Mouse (Mus musculus): ENCODE data around the gene Gm45753.
"Not testable (repeated sequence)": the region's sequence is repeated elsewhere in the genome, so short reads cannot be mapped to it uniquely, and the experiment has no call there.

Gm45753 gene

GRCm38 (mm10) chr8:45308366-45308765 is at the start of gene Gm45753:
TSS of gene Gm45753 (minus strand) at chr8:45308466.
- POLR2A ChIA-PET, result interaction anchor here in 1 of 4 experiments (0.6 kb wide), 1 partner anchor 645 kb away, joined by 3 read pairs; no protein-coding TSS in a partner anchor
- CTCF ChIA-PET, result interaction anchor here in 1 of 4 experiments (0.5 kb wide), 1 partner anchor 150 kb away, joined by 3 read pairs; no protein-coding TSS in a partner anchor

GRCm38 (mm10) chr8:45355809-45356208 is 47.5 kb upstream of the Gm45753 start:
- POLR2A ChIA-PET, result interaction anchor here in 1 of 4 experiments (0.5 kb wide), 1 partner anchor 52 kb away, joined by 3 read pairs; no protein-coding TSS in a partner anchor
- CTCF ChIA-PET, result interaction anchor here in 1 of 4 experiments (1.0 kb wide), 1 partner anchor 11 kb away, joined by 3 read pairs; no protein-coding TSS in a partner anchor

- ChIA-PET CTCF (interaction anchor here (0.5 to 2.0 kb wide), 42 partner anchors 9 to 787 kb away, joined by 3 to 15 read pairs (median 4); partner anchors contain the start of genes Cyp4v3 (in 4 of the 4), Ccdc110 (in 2 of the 4) and Fam149a (in 1 of the 4)), POLR2A (interaction anchor here in 1 of 4 experiments (0.7 kb wide), 1 partner anchor 22 kb away, joined by 3 read pairs; no protein-coding TSS in a partner anchor)
Measured at GRCm38 (mm10) chr8:45345031-45345430, 36.8 kb upstream of the Gm45753 start.

- CTCF ChIA-PET, result interaction anchor here (0.6 to 2.0 kb wide), 33 partner anchors 8 to 665 kb away, joined by 3 to 15 read pairs (median 4); partner anchors contain the start of genes Cyp4v3 (in 4 of the 4), Ccdc110 (in 2 of the 4) and Fam149a (in 1 of the 4)
- POLR2A ChIA-PET, result no interaction called here
Measured at GRCm38 (mm10) chr8:45344298-45344697, 36.0 kb upstream of the Gm45753 start.

- POLR2A ChIA-PET, result interaction anchor here in 1 of 4 experiments (0.6 kb wide), 1 partner anchor 37 kb away, joined by 3 read pairs; no protein-coding TSS in a partner anchor
- CTCF ChIA-PET, result no interaction called here
Measured at GRCm38 (mm10) chr8:45341630-45342628, 33.7 kb upstream of the Gm45753 start.

- ChIA-PET CTCF (interaction anchor here (1.2 to 2.5 kb wide), 5 partner anchors 11 to 97 kb away, joined by 3 to 13 read pairs (median 8); no protein-coding TSS in a partner anchor), POLR2A (no interaction called here)
Measured at GRCm38 (mm10) chr8:45333493-45333892, 25.2 kb upstream of the Gm45753 start.

GRCm38 (mm10) chr8:45332685-45333409 is 24.6 kb upstream of the Gm45753 start, which contains the start of gene Cyp4v3:
TSS of gene Cyp4v3 (minus strand) at chr8:45333216.
- ChIA-PET POLR2A (no interaction called here), CTCF (interaction anchor here (1.2 to 2.5 kb wide), 5 partner anchors 12 to 96 kb away, joined by 3 to 13 read pairs (median 8); no protein-coding TSS in a partner anchor)

GRCm38 (mm10) chr8:45330856-45331255 is 22.6 kb upstream of the Gm45753 start:
- POLR2A ChIA-PET, result no interaction called here
- CTCF ChIA-PET, result no interaction called here

- POLR2A ChIA-PET, result interaction anchor here in 1 of 4 experiments (0.6 kb wide), 1 partner anchor 1502 kb away, joined by 3 read pairs; no protein-coding TSS in a partner anchor
- CTCF ChIA-PET, result interaction anchor here in 1 of 4 experiments (1.2 kb wide), 1 partner anchor 16 kb away, joined by 3 read pairs; no protein-coding TSS in a partner anchor
Measured at GRCm38 (mm10) chr8:45329206-45329980, 21.1 kb upstream of the Gm45753 start.

GRCm38 (mm10) chr8:45327076-45327475 is 18.8 kb upstream of the Gm45753 start:
- POLR2A ChIA-PET, CTCF ChIA-PET: not testable (repeated sequence)

GRCm38 (mm10) chr8:45324151-45324550 is 15.9 kb upstream of the Gm45753 start:
- ChIA-PET POLR2A (no interaction called here), CTCF (no interaction called here)

GRCm38 (mm10) chr8:45321365-45321764 is 13.1 kb upstream of the Gm45753 start:
- ChIA-PET POLR2A (no interaction called here), CTCF (no interaction called here)

- CTCF ChIA-PET, result no interaction called here
- POLR2A ChIA-PET, result no interaction called here
Measured at GRCm38 (mm10) chr8:45320930-45321329, 12.7 kb upstream of the Gm45753 start.

- CTCF ChIA-PET, result no interaction called here
- POLR2A ChIA-PET, result no interaction called here
Measured at GRCm38 (mm10) chr8:45310967-45311366, 2.7 kb upstream of the Gm45753 start.

- POLR2A ChIA-PET, result no interaction called here
- CTCF ChIA-PET, result no interaction called here
Measured at GRCm38 (mm10) chr8:45305479-45305878, 2.8 kb downstream of the Gm45753 start.

- ChIA-PET POLR2A (interaction anchor here in 1 of 4 experiments (0.6 kb wide), 1 partner anchor 38 kb away, joined by 3 read pairs; no protein-coding TSS in a partner anchor), CTCF (no interaction called here)
Measured at GRCm38 (mm10) chr8:45304354-45304753, 3.9 kb downstream of the Gm45753 start.

GRCm38 (mm10) chr8:45302390-45302789 is 5.9 kb downstream of the Gm45753 start:
- ChIA-PET CTCF (no interaction called here), POLR2A (interaction anchor here in 1 of 4 experiments (0.7 kb wide), 2 partner anchors 13 to 285 kb away, joined by 3 read pairs; no protein-coding TSS in a partner anchor)

GRCm38 (mm10) chr8:45295276-45295675 is 13.0 kb downstream of the Gm45753 start:
- CTCF ChIA-PET, result no interaction called here
- POLR2A ChIA-PET, result no interaction called here
